ENCODE assay signal across 27 mouse cellular contexts in the genomic region with DNA sequence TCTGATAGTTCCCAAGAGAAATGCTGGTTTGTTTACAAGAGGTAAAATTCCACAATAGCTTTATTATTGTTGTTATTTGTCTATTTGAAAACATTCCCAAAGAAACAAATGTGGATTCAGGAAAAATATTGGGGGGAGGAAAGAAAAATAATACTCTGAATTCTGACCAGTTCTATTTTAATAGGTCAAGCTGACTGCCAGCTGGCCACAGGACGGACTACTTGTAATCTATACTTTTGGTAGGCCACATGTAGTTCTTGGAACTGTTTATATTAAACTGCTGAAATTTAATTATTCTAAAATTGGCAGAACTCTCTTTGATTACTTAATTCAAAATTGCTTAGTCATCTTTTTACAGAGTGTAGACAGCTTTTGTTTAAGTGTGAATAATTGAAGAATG.
DNase-seq lines count a peak whose midpoint lies in the region; ATAC-seq and TF ChIP-seq lines count a peak whose summit lies in the region.
"Had no signal": no experiment of that assay in that cellular context is flagged by ENCODE, and none has a peak within 500 bp of the region (broad histone marks: within the 10 kb centered on the region; RNA-seq: fewer than 3 reads in every experiment).

No protein-coding gene starts in this region.

- WGBS in lung, postnatal 0 days: 72% methylated on average over 1 of the region's 1 CpGs
- WGBS in liver, embryonic 11.5 days: 77% methylated on average over 1 of the region's 1 CpGs
- 81% methylated on average over 1 of the region's 1 CpGs for WGBS in hindbrain, embryonic 14.5 days

- no peak for TF ChIP-seq EP300 in lung, postnatal 0 days (IDR thresholded peaks at IDR 0.05)

- H3K4me2 ChIP-seq in lung, postnatal 0 days (replicated peaks; ENCODE audit: low read depth, low read length): no peak overlapping the region
- H3K4me2 ChIP-seq in liver, embryonic 11.5 days: no peak overlapping the region
- H3K4me2 ChIP-seq in hindbrain, embryonic 14.5 days (replicated peaks): no peak overlapping the region
- H3K4me2 ChIP-seq: embryonic facial prominence, embryonic 12.5 days; embryonic facial prominence, embryonic 15.5 days; forebrain, embryonic 12.5 days had no signal

- peak overlapping the region; percentile 65 for H3K27ac ChIP-seq in gastrocnemius, adult 2 months
- no peak overlapping the region for H3K27ac ChIP-seq in lung, postnatal 0 days (ENCODE audit: low read length)
- H3K27ac ChIP-seq in ES-E14 (ENCODE audit: insufficient read depth, low read depth, low read length, poor library complexity, severe bottlenecking): no peak overlapping the region
- no peak overlapping the region for H3K27ac ChIP-seq in liver, embryonic 11.5 days (ENCODE audit: low read depth, low read length)
- H3K27ac ChIP-seq in hindbrain, embryonic 14.5 days: no peak overlapping the region
- H3K27ac ChIP-seq: forebrain, embryonic 10.5 days; forebrain, embryonic 12.5 days had no signal

- in situ Hi-C loops in ES-E14 (cut with MboI; ENCODE audit: low sequenced_read_pairs in 2 of 2, unreplicated experiment in 2 of 2): no loop called here

- no peak for TF ChIP-seq CTCF in gastrocnemius, adult 2 months (IDR thresholded peaks at IDR 0.05)
- TF ChIP-seq CTCF in lung, postnatal 0 days (IDR thresholded peaks at IDR 0.05): no peak

- H3K4me3 ChIP-seq in gastrocnemius, adult 2 months: no peak overlapping the region
- no peak overlapping the region for H3K4me3 ChIP-seq in lung, postnatal 0 days (ENCODE audit: low read depth, low read length)
- no peak overlapping the region for H3K4me3 ChIP-seq in ES-E14 (ENCODE audit: insufficient read depth in 1 of 2, low read depth in 1 of 2, low read length in 2 of 2, poor library complexity in 1 of 2, severe bottlenecking in 1 of 2)
- H3K4me3 ChIP-seq in liver, embryonic 11.5 days (ENCODE audit: low read depth, low read length): no peak overlapping the region
- no peak overlapping the region for H3K4me3 ChIP-seq in hindbrain, embryonic 14.5 days (replicated peaks; ENCODE audit: low read length)
- H3K4me3 ChIP-seq: embryonic facial prominence, embryonic 12.5 days; embryonic facial prominence, embryonic 15.5 days; erythroblast, embryonic 14.5 days; forebrain, embryonic 10.5 days; forebrain, embryonic 12.5 days had no signal

- peak; percentile 51 for DNase-seq in gastrocnemius, adult 2 months
- DNase-seq in gastrocnemius, postnatal 10 days: no peak
- peak; percentile 10 for DNase-seq in lung, postnatal 0 days (ENCODE audit: low spot score)
- no peak for DNase-seq in lung, adult 18-20 months
- DNase-seq in ES-E14 (ENCODE audit: low read depth, low spot score) (no peak), adipocyte (ENCODE audit: low spot score) (peak; percentile 57)
- DNase-seq in liver, embryonic 11.5 days (ENCODE audit: low spot score): no peak
- DNase-seq in hindbrain, embryonic 14.5 days (ENCODE audit: low spot score): no peak
- DNase-seq: adrenal gland, adult 2 months; adrenal gland, postnatal 10 days; adrenal gland, postnatal 25 days; cerebellum, adult 11 months; cerebellum, adult 18-20 months; cerebellum, adult 8-10 months; cerebellum, adult 9-11 months; cerebellum, postnatal 14 days; cerebellum, postnatal 36 days; embryo, embryonic 11 days had no signal

- H3K27me3 ChIP-seq in lung, postnatal 0 days (replicated peaks; ENCODE audit: insufficient read depth, low read length): no peaks in the 10 kb centered on the region
- H3K27me3 ChIP-seq in liver, embryonic 11.5 days (replicated peaks; ENCODE audit: control insufficient read depth, insufficient read depth, low read length): no peaks in the 10 kb centered on the region
- no peaks in the 10 kb centered on the region for H3K27me3 ChIP-seq in hindbrain, embryonic 14.5 days (ENCODE audit: control insufficient read depth, insufficient read depth, low read length)
- H3K27me3 ChIP-seq: embryonic facial prominence, embryonic 12.5 days; embryonic facial prominence, embryonic 15.5 days; forebrain, embryonic 12.5 days; Patski had no signal

- no peak overlapping the region for H3K9ac ChIP-seq in lung, postnatal 0 days (replicated peaks; ENCODE audit: low read depth)
- H3K9ac ChIP-seq in ES-E14 (ENCODE audit: insufficient read depth, low read depth, low read length, poor library complexity, severe bottlenecking): no peak overlapping the region
- H3K9ac ChIP-seq in liver, embryonic 11.5 days (ENCODE audit: low read depth, low read length): no peak overlapping the region
- H3K9ac ChIP-seq in hindbrain, embryonic 14.5 days: no peak overlapping the region
- H3K9ac ChIP-seq: embryonic facial prominence, embryonic 12.5 days; embryonic facial prominence, embryonic 15.5 days; forebrain, embryonic 12.5 days had no signal

- intact Hi-C loops in gastrocnemius, adult 2 months (cut with DNase I): loop anchor here (5.0 kb wide), 1 partner anchor 81 kb away; no protein-coding TSS in a partner anchor

- no peaks in the 10 kb centered on the region for H3K9me3 ChIP-seq in lung, postnatal 0 days (ENCODE audit: low read length)
- no peaks in the 10 kb centered on the region for H3K9me3 ChIP-seq in ES-E14 (ENCODE audit: control insufficient read depth, insufficient read depth, low read depth, low read length)
- no peaks in the 10 kb centered on the region for H3K9me3 ChIP-seq in liver, embryonic 11.5 days (ENCODE audit: control insufficient read depth, low read length)
- H3K9me3 ChIP-seq in hindbrain, embryonic 14.5 days (ENCODE audit: control insufficient read depth, low read length): 0 out of 2 replicates have a peak, but pooled peaks cover 6% of the 10 kb centered on the region
- H3K9me3 ChIP-seq: embryonic facial prominence, embryonic 12.5 days; embryonic facial prominence, embryonic 15.5 days; forebrain, embryonic 12.5 days had no signal

- H3K4me1 ChIP-seq in lung, postnatal 0 days (ENCODE audit: insufficient read depth, low read depth, low read length): no peaks in the 10 kb centered on the region
- H3K4me1 ChIP-seq in ES-E14 (ENCODE audit: control insufficient read depth in 2 of 2, insufficient read depth in 2 of 2, low read length in 2 of 2, poor library complexity in 1 of 2): peaks cover 5 to 6% of the 10 kb centered on the region in 2 experiments; a peak in 2 of 4 replicates
- H3K4me1 ChIP-seq in liver, embryonic 11.5 days (replicated peaks; ENCODE audit: control insufficient read depth, insufficient read depth, low read length): peaks cover 3% of the 10 kb centered on the region; the same call in 1 of the 2 replicates
- no peaks in the 10 kb centered on the region for H3K4me1 ChIP-seq in hindbrain, embryonic 14.5 days (replicated peaks; ENCODE audit: control insufficient read depth, insufficient read depth, low read length)
- H3K4me1 ChIP-seq: forebrain, embryonic 10.5 days; forebrain, embryonic 12.5 days had no signal

- H3K36me3 ChIP-seq in lung, postnatal 0 days (ENCODE audit: insufficient read depth, low read length): no peaks in the 10 kb centered on the region
- no peaks in the 10 kb centered on the region for H3K36me3 ChIP-seq in ES-E14 (ENCODE audit: control insufficient read depth, insufficient read depth, low read length, poor library complexity, severe bottlenecking)
- H3K36me3 ChIP-seq in liver, embryonic 11.5 days (ENCODE audit: control insufficient read depth, insufficient read depth, low read length): no peaks in the 10 kb centered on the region
- H3K36me3 ChIP-seq in hindbrain, embryonic 14.5 days (replicated peaks; ENCODE audit: control insufficient read depth, insufficient read depth): no peaks in the 10 kb centered on the region
- H3K36me3 ChIP-seq: forebrain, embryonic 10.5 days; forebrain, embryonic 12.5 days had no signal

- ATAC-seq in lung, postnatal 0 days: no peak
- no peak for ATAC-seq in liver, embryonic 11.5 days (replicated peaks; ENCODE audit: low FRiP score)
- ATAC-seq in hindbrain, embryonic 14.5 days (ENCODE audit: low FRiP score): no peak
- ATAC-seq: activated CD4-positive, CD25-positive, alpha-beta regulatory T cell, adult 4 months; forebrain, embryonic 14.5 days; forebrain, embryonic 16.5 days; Patski had no signal

TF ChIP-seq in ES-E14, 5 proteins besides CTCF, POLR2A, EP300 and RAD21:
- TF ChIP-seq ZNF384 (IDR thresholded peaks at IDR 0.05; ENCODE audit: low read depth, low read length): no peak
- peak; percentile 72 for TF ChIP-seq MAFK (IDR thresholded peaks at IDR 0.05; ENCODE audit: insufficient read depth, low read depth, low read length)

Comparison
In these comparisons a context has a peak if more than half of its experiments do, and no peak if none do; other contexts are left out.
1. DNase-seq: peak in gastrocnemius, adult 2 months (single experiment), lung, postnatal 0 days (single experiment) and adipocyte (single experiment); none in gastrocnemius, postnatal 10 days (single experiment), lung, adult 18-20 months (0 of 2), ES-E14 (single experiment), liver, embryonic 11.5 days (single experiment) and hindbrain, embryonic 14.5 days (single experiment).